Mouse (Mus musculus) hindbrain, embryonic 13.5 days (tissue): Measurements from ENCODE around the gene Trove2. TPM values are rescaled to one million over a fixed set of nuclear protein-coding genes. Genes with fewer than 3 reads are reported as not detected.

ENCODE experiments used
- polyA plus RNA-seq: library from polyadenylated mRNA; unstranded; fragments of >200 nt; fragmentation: Nextera tagmentation; extraction: Ambion mirVana; gene quantifications from 2 replicates; pipeline ENCODE4 v1.2.1, GENCODE M21; 2015

The Trove2 gene
- polyA plus RNA-seq, 1 experiment from 2014 or later = 40.6 TPM

Other genes starting within 250 kb of the Trove2 start
- gene B3galt2, start 136.4 kb downstream of the Trove2 start, polyA plus RNA-seq = 4.8 and 5.3 TPM in 2 replicates
- 20.4 and 25.6 TPM in 2 replicates for gene Cdc73, start 74.2 kb downstream of the Trove2 start, polyA plus RNA-seq
- gene Glrx2, start 60.7 kb downstream of the Trove2 start, polyA plus RNA-seq = 139 and 157 TPM in 2 replicates
- gene Uchl5, start 204 bp upstream of the Trove2 start, polyA plus RNA-seq = 65.9 and 76.9 TPM in 2 replicates
- 132 and 135 TPM in 2 replicates for gene Rgs2, start 227.1 kb upstream of the Trove2 start, polyA plus RNA-seq